Mouse (Mus musculus) heart, postnatal 0 days (tissue): ENCODE measurements around the gene Urad.

Experiments
- CTCF ChIP-seq: IDR thresholded peaks from 2 replicates; pipeline ENCODE4 v1.5.1; 2016; ENCODE audit warnings: antibody characterized with exemption, control low read depth, low read depth
- EP300 ChIP-seq: IDR thresholded peaks from 2 replicates; pipeline ENCODE4 v1.6.1; 2016; ENCODE audit warnings: antibody characterized with exemption, low read depth

GRCm38 (mm10) chr5:147331547-147331946 is 9.3 kb upstream of the Urad start:
- no peak for TF ChIP-seq EP300
- peak; percentile 60 for TF ChIP-seq CTCF
